Mouse (Mus musculus): ENCODE data around the gene Ccdc9b.

Ccdc9b gene

DNA sequence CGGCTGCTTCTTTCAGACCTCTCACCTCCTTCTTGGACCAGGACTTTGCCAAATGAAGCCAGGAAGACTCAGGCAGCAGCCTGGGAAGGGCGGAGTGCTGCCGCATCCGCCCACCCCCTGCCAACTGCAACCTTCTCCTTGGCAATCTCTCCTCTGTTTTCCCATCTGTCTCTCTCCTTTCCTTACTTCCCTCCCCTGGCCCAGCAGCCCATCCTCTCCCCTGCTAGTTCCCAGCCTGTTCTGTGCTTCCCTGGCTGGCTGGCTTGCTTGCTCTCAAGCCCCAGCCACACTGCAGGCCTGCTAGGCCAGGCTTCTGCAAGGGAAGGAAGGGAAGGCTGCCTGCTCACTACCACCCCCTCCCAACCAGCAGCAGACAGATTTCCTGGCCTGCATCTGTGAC lies 13.4 kb upstream of the Ccdc9b start:
- no peak for DNase-seq

DNA sequence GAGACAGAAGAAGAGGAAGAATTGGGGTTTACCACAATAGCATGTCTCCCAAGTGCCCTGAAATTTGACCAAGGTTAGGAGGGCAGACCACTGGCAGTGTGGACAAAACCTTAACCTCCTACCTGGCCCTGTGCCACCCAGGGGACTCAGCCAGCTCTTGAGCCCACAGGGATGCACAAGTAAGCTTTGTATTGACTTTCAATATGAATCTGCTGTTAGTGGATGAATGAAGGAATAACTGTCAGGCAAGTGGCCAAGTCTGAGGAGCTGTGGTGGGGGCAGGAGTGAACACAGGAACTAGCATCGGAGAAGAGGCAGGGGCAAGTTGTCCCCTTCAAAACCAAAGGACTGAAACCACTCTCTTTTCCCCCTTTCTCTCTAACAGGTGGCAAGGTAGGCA lies 12.9 kb upstream of the Ccdc9b start:
- no peak for DNase-seq

DNA sequence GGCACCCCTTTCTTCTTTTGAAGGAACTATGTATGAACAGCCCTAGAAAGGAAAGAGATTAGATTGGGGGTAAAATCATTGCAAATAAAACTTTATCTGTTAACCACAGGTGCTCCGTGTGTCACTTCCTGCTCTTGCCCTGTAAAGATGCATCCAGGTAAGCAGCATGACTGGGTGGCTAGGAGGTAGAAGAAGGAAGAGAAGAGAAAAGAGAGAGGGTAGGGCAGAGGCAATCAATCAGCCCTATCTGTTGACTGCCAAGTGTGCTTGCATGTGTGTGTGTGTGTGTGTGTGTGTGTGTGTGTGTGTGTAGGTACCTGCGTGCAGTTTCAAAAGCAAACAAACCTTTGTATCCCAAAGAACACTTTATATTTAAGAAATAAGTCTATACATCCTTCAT lies 12.1 kb upstream of the Ccdc9b start:
- no peak for DNase-seq

DNA sequence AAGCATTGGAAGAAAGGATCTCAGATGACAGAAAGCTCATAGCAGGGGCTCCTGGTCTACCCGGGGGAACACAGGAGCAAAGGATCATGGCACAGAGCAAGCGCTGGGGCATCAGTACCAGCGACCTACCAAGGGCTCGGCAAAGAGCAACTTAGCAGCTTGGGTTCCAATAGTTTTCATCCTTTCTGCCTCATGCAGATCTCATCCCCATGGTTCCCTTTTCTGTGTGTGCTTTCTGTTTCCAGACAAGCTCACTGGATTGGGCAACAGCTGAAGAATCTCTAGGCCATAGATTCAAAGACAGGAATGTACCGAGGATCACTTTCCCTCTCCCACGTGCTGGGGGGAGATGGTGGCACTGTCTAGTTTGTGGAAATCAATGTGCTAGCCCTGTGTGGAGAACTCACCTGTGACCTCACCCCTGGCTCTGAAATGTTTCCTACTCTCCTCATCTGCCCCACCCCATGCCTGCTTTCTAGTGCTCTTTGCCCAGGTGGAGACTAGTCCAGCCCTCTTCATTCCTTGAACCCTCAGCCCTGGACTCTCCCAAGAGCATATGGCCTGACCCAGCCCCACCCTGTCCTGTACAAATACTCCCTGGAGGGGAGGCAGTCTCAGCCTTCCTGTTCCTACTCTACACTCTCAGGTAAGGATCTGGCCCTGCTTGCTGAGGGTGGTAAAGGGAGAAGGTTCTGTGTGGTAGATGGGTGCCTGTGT lies 9.9 kb upstream of the Ccdc9b start, which contains the start of gene Phgr1:
TSS of gene Phgr1 (plus strand) at position 612 of the 717 bp plus-strand sequence.
- no peak for DNase-seq

DNA sequence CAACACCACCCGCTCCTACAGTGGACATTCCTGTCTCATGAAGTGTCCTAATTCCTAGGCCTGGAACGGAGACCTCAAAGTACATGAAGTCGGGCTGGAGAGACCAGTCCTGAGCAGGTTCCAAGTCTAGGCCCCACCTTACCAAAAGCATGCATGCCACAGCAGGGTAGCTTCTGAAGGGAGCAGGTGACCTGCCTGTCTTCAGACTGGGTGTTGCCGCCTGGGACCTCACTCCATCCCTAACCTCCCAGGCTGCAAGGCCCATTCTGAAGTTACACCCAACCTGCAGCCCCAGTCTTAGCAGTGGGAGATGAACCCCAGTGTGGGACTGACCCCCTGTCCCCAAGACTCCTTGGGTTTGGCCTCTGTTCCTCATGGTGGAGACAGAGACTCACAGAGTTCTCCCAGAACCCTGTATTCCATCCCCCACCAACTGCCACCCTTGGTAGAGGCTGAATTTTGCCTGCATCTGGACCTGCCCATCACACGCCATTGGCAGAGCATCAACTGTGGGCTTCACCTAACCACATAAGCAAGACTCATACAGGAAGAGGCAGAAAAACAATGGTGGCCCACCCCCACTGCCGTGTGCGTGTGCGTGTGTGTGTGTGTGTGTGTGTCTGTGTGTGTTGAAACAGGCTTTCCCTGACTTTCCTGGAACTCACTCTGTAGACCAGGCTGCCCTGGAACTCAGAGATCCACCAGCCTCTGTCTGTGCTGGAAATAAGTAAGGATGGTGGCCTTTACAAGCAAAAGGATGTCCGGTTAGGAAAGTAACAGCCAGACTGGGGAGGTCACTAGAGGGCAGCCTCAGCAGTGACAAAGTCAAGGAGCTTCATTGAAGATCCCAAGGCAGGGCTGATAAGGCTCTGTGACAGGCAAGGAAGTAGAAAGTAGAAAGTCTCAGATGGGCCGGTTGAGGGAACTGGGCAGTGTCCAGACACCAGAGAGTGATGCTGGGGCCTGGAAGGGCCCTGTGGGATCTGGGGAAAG lies 3.9 kb upstream of the Ccdc9b start:
- no peak for DNase-seq

DNA sequence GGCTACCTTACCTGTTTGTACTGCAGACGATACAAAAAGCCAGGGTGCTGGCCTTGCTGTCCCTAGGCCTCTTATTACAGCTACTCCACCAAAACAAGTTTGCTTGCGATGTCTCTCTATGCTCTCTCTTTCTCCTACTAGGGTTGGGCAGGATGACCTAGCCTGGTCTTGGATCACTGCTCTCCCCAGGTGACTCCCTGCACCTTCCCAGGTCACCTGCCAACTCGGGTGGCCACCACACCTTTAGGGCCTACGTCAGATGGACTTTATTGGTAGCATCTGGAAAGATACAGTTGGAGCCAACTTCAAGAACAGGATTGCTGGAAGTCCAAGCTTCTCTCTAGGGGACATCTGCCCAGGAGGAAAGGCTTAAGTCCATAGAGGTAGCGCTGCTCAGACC lies 2.4 kb upstream of the Ccdc9b start:
- no peak for DNase-seq

DNA sequence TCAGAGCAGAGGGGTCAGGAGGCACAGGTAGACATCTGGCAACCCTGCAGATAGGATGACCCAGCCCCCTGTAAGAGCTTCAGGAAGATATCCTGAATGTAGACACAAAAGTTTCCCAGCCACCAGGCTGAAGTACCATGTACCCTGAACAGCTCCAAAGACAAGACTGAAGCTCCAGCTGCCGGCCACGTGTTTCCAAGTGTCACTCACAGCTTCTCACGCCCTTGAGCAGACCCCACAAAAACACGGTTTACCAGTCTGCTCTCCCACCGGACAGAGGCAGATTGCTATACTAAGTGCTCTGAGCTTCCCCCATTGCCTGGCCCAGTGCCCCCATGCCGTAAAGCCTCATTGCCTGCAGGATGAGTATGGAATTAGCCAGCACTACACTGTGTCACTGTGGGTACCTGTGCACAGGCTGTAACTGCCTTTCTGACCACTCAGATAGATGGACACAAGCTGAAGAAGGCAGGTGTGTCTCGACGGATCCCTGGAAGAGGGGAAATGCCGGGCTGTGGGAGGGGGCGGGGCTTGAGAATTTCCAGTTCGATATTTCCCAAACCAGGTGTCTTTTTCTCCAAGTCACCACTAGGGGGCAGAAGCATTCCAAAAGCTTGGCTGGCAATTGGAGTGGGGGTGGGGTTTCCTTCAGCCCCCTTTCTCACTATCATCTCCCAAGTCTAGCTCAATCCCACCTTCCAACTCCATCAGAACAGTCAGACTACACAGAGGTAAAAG lies 1.8 kb upstream of the Ccdc9b start:
- DNase-seq = peak; percentile 59

DNA sequence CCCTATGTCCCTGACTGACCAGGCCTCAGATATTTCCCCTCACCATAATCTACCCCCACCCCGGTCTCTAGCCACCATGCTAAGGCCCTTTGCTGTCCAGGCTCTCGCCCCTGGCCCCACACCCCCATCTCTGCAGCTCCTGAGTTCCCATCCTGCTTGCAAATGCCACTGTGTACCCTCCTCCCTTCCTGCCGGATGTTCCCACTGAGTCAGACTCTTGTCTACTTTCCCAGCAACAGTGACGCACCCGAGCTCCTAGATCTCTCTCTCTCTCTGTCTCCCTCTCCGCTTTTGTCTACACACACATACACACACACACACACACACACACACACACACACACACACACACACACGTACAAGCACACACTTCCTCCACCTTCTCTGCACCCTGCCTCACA lies 1.0 kb upstream of the Ccdc9b start:
- peak; percentile 53 for DNase-seq

DNA sequence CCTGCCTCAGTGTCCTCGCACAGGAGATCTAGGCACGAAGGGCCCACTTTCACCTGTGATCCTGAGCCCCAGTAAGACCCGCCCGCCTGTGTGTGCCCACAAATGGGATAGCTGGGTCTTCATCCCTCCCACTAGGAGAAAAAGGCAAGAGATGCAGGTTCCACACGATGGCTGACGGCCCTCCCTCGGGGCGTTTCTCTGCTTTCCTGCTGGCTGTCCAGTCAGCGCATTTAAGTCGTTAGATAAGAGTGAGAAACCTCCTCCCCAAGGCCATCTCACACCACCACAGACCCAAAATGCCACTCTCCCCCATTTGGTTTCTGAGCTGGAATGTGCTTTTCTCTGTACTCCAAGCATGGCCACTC lies 305 bp upstream of the Ccdc9b start:
- no peak for DNase-seq

DNA sequence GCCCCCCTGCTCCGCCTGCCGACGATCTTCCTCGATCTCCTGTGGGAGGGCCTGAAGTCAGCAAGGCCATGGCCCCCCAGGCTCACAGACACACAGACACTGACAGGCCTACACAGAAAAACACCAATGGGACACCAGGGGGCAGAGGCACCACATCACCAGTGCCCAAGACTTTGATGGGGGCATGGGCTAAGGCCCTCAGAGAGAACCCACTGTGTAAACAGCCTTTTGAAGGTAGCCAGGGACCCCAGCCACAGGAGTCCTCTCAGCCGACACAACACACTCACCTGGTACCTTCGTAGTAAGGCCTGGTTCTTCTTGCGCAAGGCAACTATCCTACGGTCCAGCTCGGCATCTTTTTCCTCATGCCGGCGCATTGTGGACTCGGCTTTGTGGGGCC lies 1.1 kb downstream of the Ccdc9b start:
- no peak for DNase-seq

DNA sequence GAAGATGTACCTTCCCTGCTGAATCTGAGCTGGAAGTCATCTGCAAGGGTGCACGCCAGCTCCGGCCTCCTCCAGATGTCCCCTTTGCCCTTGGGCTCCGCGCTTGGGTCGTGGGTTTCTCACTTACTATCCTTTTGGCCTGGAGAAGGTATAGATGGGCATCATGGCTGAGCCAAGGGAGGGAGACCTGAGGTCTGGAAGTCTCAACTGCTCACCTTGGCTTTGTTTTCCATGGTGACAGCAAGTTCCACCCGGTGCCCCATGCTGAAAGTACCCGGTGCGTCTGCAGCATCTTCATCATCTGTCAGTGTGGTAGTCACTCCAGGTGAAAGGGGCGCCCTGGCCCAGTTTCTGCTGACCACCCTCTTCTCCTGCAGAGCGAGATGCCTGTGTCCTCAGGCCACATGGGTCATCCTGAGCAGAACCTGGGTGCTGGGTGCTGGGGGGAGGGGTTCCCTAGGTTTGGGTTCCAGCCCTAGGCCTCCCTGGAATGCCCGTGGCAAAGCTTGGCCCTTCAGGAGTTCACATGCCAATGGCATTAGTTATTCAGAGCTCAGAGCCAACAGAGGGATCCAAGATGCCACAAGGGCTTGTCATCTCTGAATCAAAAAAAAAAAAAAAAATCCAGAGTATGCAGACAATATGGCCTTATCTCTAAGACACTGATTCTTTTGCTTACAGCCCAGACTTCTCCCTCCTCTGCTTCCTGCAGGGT lies 2.0 kb downstream of the Ccdc9b start:
- DNase-seq = no peak

DNA sequence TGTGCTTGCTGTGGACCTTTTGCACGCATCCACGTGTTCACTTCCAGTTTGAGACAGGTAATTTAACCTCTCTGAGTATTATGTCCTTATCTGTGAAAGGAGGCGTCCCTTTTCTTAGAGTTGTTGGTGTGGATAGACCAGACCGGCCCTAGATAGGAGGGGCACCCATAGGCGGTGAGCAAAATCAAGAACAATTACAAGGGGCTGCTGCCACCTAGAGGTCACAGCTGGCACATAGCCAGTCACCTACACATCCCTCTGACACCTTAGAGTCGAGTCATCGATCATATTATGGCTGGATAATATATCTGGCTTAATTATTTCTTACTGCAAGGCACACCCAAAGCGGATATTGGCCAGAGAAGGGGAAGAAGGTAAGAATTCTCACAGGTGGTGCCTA lies 2.6 kb downstream of the Ccdc9b start:
- peak; percentile 64 for DNase-seq

DNA sequence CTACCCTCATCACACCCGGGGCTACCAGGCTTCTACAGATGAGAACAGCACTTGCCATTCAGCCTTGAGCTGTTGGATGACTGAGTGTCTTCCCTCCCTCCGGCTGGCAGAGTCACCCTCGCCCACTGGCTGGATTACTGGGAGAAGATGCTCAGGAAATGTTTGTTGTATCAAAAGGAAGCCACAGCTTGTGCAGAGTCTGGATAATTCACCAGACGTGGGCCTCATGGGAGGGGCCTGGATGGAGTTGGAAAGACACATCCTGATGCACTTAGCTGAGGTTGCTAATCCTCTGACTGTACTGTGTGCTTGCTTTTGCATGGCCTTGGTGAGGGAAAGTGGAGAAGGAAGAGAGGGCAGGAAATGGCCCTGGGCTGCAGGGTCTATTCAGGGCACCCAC lies 6.4 kb downstream of the Ccdc9b start:
- no peak for DNase-seq

DNA sequence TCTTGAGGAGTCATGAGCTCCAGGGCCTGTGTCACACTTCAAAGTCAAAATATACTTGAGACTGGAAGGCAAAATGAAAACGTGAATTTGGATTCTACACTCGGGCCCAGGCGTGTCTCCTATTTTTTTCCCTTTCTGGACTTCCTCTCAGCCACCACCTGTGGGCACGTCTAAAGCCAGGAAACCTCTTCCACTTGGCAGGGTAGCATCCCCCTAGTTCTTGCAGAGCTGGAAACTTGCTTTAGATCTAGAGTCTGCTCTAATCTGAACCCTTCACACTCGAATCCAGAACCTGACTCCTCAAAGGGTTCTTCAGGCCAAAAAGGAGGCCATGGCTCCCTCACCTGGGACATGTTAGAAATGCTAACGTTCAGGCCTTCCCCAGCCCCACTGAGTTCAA lies 7.1 kb downstream of the Ccdc9b start:
- no peak for DNase-seq

DNA sequence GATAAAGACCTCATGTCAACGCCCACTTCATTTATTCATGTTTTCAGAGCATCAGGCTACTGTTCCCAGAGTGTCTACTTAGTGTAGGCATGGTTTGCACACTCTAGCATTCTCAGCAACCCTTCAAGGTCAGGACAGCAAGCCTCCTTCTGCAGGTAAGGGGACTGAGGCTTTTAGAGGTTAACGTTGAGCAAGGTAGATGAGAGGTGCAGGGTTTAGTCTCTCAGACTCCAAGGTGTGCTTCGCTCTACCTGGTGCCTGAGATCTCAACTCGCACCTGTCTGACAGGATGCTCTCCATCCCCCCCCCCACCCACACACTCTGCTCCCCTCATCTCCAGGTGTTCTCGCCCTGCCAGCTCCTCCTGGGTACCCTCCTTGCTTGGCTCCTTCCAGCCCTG lies 8.3 kb downstream of the Ccdc9b start:
- DNase-seq = no peak

DNA sequence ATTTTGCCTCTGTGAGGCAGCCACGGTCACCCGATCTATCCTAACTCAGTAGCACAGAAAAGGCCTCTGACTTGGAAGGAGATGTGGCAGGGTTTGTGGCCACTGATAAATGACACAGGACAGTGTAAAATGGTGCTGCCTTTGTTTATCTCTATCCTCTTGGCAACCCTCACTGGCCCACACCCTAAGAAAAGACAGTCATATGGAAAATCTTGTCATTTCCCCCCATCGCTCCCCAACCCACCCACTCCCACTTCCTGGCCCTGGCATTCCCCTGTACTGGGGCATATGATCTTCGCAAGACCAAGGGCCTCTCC lies 9.7 kb downstream of the Ccdc9b start:
- no peak for DNase-seq

DNA sequence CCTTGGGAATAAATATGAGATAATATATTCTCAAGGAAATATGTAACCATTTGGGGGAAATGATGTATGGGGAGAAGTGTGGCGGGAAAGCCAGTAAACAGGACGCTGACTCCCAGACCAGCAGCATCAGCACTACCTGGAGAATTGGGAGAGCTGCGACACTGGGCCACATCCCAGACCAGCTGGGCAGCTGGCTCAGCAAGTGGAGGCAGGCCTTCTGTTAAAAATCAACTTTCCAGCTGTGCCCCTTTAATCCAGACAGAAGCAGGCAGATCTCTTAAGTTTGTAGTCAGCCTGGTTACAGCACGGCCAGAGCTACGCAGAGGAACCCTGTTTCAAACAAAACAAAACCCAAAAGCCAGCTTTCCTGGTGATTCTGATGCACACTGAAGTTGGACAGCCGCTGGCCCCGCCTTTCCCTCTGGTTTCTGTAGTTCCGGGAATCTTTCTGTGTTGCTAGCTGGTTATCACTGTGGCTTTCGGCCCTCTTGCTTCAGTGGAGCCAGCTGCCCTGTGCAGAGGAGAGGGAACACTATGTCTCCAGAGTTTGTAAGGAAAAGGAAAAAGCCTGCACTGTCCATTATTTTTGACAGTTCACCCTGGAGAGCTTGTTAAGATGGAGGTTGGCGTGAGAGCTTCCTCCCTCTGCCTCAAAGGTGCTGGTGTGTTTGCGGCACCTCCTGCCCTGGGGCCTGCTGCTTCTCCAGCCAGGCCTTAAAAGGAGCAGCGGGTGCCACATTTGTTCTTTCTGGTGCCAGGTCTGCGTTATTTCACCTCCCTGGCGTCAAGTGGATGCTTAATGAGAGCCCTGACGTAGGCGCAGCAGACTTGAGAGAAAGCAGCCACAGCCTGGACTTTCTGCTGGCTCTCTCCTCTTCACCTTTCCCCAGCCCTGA lies 10.3 kb downstream of the Ccdc9b start:
- peak; percentile 50 for DNase-seq

DNA sequence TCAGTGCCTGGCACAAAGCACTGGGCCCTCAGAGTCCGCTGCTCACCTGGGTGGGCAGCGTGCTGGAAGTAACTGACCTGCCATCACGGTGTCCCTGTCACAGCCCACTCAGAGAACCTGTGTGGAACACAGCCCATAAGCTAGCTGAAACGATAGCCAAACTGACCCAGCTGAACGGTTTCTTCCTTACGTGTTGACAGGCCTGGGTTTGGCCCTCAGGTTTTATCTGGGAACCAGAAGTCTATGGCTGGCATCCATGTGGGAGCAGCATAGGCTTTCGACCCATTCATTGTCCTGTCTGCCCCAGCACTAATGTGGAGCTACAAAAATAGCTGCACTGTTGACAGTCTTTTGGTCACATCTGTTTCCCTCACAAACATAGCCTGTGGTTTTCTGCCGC lies 12.0 kb downstream of the Ccdc9b start:
- no peak for DNase-seq

DNA sequence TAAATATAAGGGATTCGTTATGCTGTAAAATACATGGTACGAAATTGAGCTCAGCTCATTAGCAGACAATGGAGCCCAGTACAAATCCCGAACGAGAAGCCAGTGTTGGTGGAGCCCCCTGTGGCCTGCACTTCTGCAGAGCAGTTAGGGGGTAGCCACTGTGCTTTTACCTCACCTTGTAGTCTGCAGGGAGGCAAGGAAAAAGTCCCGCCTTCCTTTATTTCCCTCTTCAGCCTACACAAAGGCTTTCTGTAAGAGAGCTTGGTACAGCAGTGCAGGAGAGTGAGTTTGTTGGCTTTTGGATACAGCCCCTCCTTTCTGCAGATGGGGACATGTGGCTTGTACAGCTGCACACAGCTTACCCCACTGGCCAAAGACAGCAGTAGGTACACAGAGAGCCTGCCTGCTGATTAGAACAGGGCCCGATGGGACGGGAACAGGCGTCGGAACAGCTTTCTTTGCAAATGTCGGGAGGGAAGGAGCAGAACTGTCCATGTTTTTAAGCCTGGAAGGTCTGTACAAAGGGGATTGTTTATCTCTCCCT lies 13.0 kb downstream of the Ccdc9b start:
- DNase-seq = no peak

DNA sequence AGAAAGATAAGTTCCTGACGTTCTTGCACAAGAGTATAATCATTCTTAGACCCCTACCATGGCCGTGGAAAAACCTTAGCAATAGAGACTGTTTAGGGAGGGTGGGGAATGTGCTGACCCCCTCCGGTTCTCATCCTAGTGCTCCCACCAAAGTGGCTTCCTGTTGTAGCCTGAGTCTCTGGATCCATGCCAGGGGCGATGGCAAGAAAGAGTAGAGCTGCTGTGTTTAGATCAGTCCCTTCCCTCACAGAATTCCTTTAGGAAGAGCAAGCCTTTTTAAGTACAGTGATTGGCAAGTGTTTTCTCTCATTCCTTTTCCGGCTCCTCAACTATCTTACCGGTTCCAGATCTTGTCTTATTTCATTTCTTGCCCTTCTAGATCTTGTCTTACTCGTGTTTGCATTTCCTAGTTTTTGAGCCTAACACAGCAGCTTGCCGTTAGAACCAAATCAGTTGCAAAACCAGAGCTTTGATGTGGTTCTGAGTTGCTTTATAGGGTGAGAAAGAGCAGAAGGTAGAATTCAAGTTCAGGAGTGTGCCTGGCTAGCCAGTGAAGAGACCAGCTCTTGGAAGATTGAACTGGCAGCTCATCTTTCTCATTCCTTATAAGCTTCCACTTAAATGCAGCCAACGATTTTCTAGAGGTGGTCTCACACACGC lies 15.0 kb downstream of the Ccdc9b start:
- DNase-seq = no peak

Data from kidney, adult 9 months (tissue).